Mouse (Mus musculus) embryonic facial prominence, embryonic 15.5 days (tissue): Measurements from ENCODE around the gene Fcrl5. TPM values are rescaled to one million over a fixed set of nuclear protein-coding genes. Genes with fewer than 3 reads are reported as not detected.
A peak's percentile ranks its signal among the peaks of the same experiment; 100 is the strongest.

ENCODE experiments used
- ATAC-seq: fragments of 200-750 bp; cut with Nextera tagmentation; 2 replicates; pipeline ENCODE4 v1.8.0; 2017; ENCODE audit warnings: low read depth, moderate TSS enrichment; ENCODE audit not compliant: insufficient number of reproducible peaks, low FRiP score, low TSS enrichment
- H3K27ac ChIP-seq: fragments of 300-500 bp; sonication (generic); replicated peaks from 2 replicates; pipeline ENCODE4 v1.5.1; 2015; ENCODE audit warnings: mild to moderate bottlenecking, inconsistent platforms
- H3K27me3 ChIP-seq: fragments of 300-500 bp; sonication (generic); 2 replicates; pipeline ENCODE4 v1.6.1; 2015; ENCODE audit warnings: inconsistent platforms
- H3K36me3 ChIP-seq: fragments of 300-500 bp; sonication (generic); 2 replicates; pipeline ENCODE4 v1.6.1; 2015; ENCODE audit warnings: mild to moderate bottlenecking, inconsistent platforms
- H3K4me1 ChIP-seq: fragments of 300-500 bp; sonication (generic); 2 replicates; pipeline ENCODE4 v1.6.1; 2015; ENCODE audit warnings: inconsistent platforms
- H3K4me2 ChIP-seq: fragments of 300-500 bp; sonication (generic); replicated peaks from 2 replicates; pipeline ENCODE4 v1.6.1; 2015; ENCODE audit warnings: mild to moderate bottlenecking, inconsistent platforms
- H3K4me3 ChIP-seq: fragments of 300-500 bp; sonication (generic); replicated peaks from 2 replicates; pipeline ENCODE4 v1.5.1; 2015; ENCODE audit warnings: mild to moderate bottlenecking, inconsistent platforms
- H3K9ac ChIP-seq: fragments of 300-500 bp; sonication (generic); 2 replicates; pipeline ENCODE4 v1.6.1; 2015; ENCODE audit warnings: inconsistent platforms
- H3K9me3 ChIP-seq: fragments of 300-500 bp; sonication (generic); replicated peaks from 2 replicates; pipeline ENCODE4 v1.6.1; 2016; ENCODE audit warnings: inconsistent platforms
- WGBS: fragments of 180-500 bp; shearing (Covaris S2); methylation state at CpG from one replicate; pipeline ENCODE4 v1.1.7; 2015; 5-methylcytosine and 5-hydroxymethylcytosine counted together
- polyA plus RNA-seq: library from polyadenylated mRNA; unstranded; fragments of >200 nt; fragmentation: Nextera tagmentation; extraction: Ambion mirVana; gene quantifications from 2 replicates; pipeline ENCODE4 v1.2.1, GENCODE M21; 2015

The Fcrl5 gene
- polyA plus RNA-seq, 1 experiment from 2014 or later: not detected

GRCm38 (mm10) chr3:87518425-87518824, 82.9 kb downstream of the Fcrl5 start:
- ATAC-seq: no peak
- Histone ChIP-seq H3K4me2 (no peak overlapping the region), H3K36me3 (no peaks in the 10 kb centered on the region), H3K27me3 (no peaks in the 10 kb centered on the region), H3K9me3 (no peaks in the 10 kb centered on the region), H3K4me1 (0 out of 2 replicates have a peak, but pooled peaks cover 10% of the 10 kb centered on the region), H3K9ac (no peak overlapping the region), H3K4me3 (no peak overlapping the region), H3K27ac (peak overlapping the region; percentile 60)

DNA sequence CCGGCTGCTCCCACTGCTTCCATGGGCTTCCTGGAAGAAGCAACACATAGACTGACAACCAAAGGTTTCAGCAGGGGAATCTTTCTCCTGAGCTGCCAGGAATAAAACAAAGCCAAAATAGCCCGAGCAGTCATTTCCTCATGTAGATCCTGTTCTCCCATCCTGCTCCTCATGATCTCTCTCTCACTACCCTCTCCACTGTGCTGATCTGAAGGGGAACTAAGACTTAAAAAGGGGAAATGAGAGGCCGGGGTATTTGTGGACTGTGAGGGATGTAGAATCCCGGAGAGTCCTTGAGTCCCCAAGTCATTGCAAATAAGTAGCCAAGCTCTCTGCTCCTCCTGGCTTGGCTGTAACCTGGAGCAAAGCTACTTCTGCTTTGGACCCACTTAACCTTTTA, 85.6 kb downstream of the Fcrl5 start:
- no peaks in the 10 kb centered on the region for H3K9me3 ChIP-seq
- no peak for ATAC-seq
- no peak overlapping the region for H3K9ac ChIP-seq
- H3K27ac ChIP-seq: no peak overlapping the region
- H3K4me2 ChIP-seq: no peak overlapping the region
- no peaks in the 10 kb centered on the region for H3K27me3 ChIP-seq
- H3K36me3 ChIP-seq: no peaks in the 10 kb centered on the region
- H3K4me3 ChIP-seq: no peak overlapping the region
- H3K4me1 ChIP-seq: peaks cover 9% of the 10 kb centered on the region
- WGBS: 77% methylated on average over 4 of the region's 4 CpGs

- Histone ChIP-seq H3K4me3 (no peak overlapping the region), H3K27ac (no peak overlapping the region), H3K4me2 (no peak overlapping the region), H3K9ac (no peak overlapping the region), H3K27me3 (no peaks in the 10 kb centered on the region), H3K36me3 (no peaks in the 10 kb centered on the region), H3K4me1 (peaks cover 13% of the 10 kb centered on the region), H3K9me3 (no peaks in the 10 kb centered on the region)
- 35% methylated on average over 1 of the region's 1 CpGs for WGBS
- no peak for ATAC-seq
Measured at GRCm38 (mm10) chr3:87521833-87522232, 86.3 kb downstream of the Fcrl5 start.

GRCm38 (mm10) chr3:87523701-87524100, 88.1 kb downstream of the Fcrl5 start:
- no peak for ATAC-seq
- WGBS: 88% methylated on average over 9 of the region's 9 CpGs

DNA sequence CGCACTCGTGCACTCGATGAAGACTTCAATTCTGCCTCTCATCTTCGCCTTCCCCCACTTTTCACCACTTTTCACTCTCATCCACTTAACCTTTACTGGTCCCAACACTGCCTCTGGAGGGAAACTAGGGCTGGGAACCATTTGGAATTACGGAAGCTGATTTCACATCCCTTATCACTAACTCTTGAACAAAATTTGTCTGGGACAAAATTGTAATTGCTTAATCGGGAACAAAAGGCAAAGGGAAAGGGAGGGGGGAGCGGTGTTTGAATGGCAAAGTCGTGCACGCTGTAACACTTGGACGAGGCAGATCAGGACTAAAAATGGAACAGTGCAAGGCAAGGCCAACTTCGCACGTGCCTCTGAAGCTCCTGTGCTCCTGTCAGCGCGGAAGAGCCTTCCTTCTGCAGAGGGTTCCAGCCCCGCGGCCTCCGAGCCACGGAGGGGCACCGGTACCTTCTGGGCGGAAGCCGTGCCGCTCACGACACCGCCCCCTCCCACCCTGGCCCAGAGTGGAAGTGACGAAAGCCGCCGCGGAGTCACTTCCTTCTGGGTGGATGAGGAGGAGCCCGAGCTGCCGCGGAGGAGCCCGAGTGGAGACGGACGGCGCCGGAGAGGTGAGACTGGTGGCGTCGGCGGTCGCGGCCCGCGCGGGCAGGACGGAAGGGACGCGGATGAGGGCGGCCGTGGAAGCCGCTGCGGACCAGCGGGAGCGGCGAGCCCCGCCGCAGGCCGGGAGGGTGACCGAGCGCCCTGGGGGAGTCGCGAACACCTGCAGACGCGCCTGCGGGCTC, 89.7 kb downstream of the Fcrl5 start, which contains the start of gene Etv3:
TSS of gene Etv3 (plus strand) at position 365 of the 794 bp plus-strand sequence.
- no peaks in the 10 kb centered on the region for H3K9me3 ChIP-seq
- H3K36me3 ChIP-seq: peaks cover 26% of the 10 kb centered on the region
- WGBS: 4% methylated on average over 64 of the region's 64 CpGs
- peak within 1 kb of the TSS; percentile 99 for H3K9ac ChIP-seq
- H3K4me1 ChIP-seq: peaks cover 20% of the 10 kb centered on the region
- peak within 1 kb of the TSS; percentile 60 for H3K4me2 ChIP-seq
- ATAC-seq: peak; percentile 95
- H3K27me3 ChIP-seq: no peaks in the 10 kb centered on the region
- peak within 1 kb of the TSS; percentile 89 for H3K27ac ChIP-seq
- H3K4me3 ChIP-seq: peak within 1 kb of the TSS; percentile 99

More at GRCm38 (mm10) chr3:87523701-87524100, 88.1 kb downstream of the Fcrl5 start:
- no peaks in the 10 kb centered on the region for H3K9me3 ChIP-seq
- no peaks in the 10 kb centered on the region for H3K27me3 ChIP-seq
- peaks cover 19% of the 10 kb centered on the region for H3K4me1 ChIP-seq
- no peak overlapping the region for H3K4me3 ChIP-seq
- H3K4me2 ChIP-seq: no peak overlapping the region
- peaks cover 10% of the 10 kb centered on the region for H3K36me3 ChIP-seq
- H3K9ac ChIP-seq: no peak overlapping the region
- 0 out of 2 replicates have a peak overlapping the region, but pooled peaks have one; percentile 31 for H3K27ac ChIP-seq

- peak overlapping the region; percentile 89 for H3K27ac ChIP-seq
Measured at GRCm38 (mm10) chr3:87525837-87526570, 90.4 kb downstream of the Fcrl5 start.

GRCm38 (mm10) chr3:87527139-87527538, 91.6 kb downstream of the Fcrl5 start:
- 73% methylated on average over 12 of the region's 12 CpGs for WGBS
- Histone ChIP-seq H3K27ac (no peak overlapping the region), H3K9me3 (no peaks in the 10 kb centered on the region), H3K27me3 (no peaks in the 10 kb centered on the region), H3K9ac (no peak overlapping the region), H3K4me3 (0 out of 2 replicates have a peak overlapping the region, but pooled peaks have one; percentile 99), H3K4me1 (peaks cover 23% of the 10 kb centered on the region), H3K36me3 (peaks cover 43% of the 10 kb centered on the region), H3K4me2 (0 out of 2 replicates have a peak overlapping the region, but pooled peaks have one; percentile 3)
- no peak for ATAC-seq

More at GRCm38 (mm10) chr3:87525837-87526570, 90.4 kb downstream of the Fcrl5 start:
- Histone ChIP-seq H3K36me3 (peaks cover 33% of the 10 kb centered on the region), H3K4me3 (peak overlapping the region; percentile 99), H3K27me3 (no peaks in the 10 kb centered on the region), H3K9me3 (no peaks in the 10 kb centered on the region), H3K4me1 (peaks cover 23% of the 10 kb centered on the region), H3K4me2 (peak overlapping the region; percentile 60), H3K9ac (peak overlapping the region; percentile 99)
- ATAC-seq: peak; percentile 59
- 6% methylated on average over 27 of the region's 27 CpGs for WGBS

DNA sequence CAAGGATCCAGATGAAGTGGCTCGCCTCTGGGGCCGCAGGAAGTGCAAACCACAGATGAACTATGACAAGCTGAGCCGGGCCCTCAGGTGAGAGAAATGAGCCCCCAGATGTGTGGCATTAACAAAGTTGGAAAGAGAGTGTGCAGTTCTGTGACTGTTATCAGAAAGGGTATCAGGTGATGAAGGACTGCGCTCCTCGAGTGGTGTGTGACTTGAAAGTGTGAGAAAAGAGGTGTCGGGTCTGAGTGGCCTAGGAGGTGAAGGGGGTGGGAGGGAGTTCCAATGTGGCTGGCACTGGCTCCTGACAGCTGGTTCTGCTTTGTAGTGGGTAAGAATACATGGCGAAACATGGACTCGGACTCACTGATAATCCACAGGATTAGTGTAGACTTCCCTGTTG, 92.4 kb downstream of the Fcrl5 start:
- Histone ChIP-seq H3K36me3 (peaks cover 52% of the 10 kb centered on the region), H3K27me3 (no peaks in the 10 kb centered on the region), H3K9ac (no peak overlapping the region), H3K27ac (no peak overlapping the region), H3K4me1 (peaks cover 23% of the 10 kb centered on the region), H3K4me2 (no peak overlapping the region), H3K9me3 (no peaks in the 10 kb centered on the region), H3K4me3 (no peak overlapping the region)
- WGBS: 65% methylated on average over 8 of the region's 8 CpGs
- no peak for ATAC-seq

DNA sequence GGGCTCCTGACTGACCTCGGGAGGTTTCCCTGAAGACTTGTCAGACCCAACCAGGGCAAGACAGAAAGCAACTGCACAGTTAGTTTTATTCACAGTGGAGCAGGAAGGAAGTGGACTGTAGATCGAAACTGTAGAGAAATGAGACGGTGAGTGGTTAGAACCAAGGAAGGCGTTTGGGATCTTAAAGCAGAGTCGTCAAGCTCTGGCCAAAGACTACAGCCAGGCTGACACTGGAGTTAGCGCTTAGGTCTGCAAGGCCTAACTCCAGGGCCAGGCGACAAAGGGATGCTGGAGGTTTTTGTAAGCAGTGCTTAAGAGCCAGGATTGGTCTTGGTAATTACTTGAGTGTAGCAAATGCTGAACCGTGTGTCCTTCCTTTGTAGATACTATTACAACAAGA, 93.3 kb downstream of the Fcrl5 start:
- Histone ChIP-seq H3K9me3 (no peaks in the 10 kb centered on the region), H3K27me3 (no peaks in the 10 kb centered on the region), H3K4me1 (peaks cover 23% of the 10 kb centered on the region), H3K4me2 (no peak overlapping the region), H3K4me3 (no peak overlapping the region), H3K27ac (peak overlapping the region; percentile 34; the same call in 1 of the 2 replicates), H3K9ac (no peak overlapping the region), H3K36me3 (peaks cover 59% of the 10 kb centered on the region)
- whole genome bisulfite sequencing: 85% methylated on average over 8 of the region's 8 CpGs
- no peak for ATAC-seq

- Histone ChIP-seq H3K9me3 (no peaks in the 10 kb centered on the region), H3K36me3 (peaks cover 67% of the 10 kb centered on the region), H3K4me3 (no peak overlapping the region), H3K9ac (no peak overlapping the region), H3K27me3 (no peaks in the 10 kb centered on the region), H3K27ac (0 out of 2 replicates have a peak overlapping the region, but pooled peaks have one; percentile 60), H3K4me1 (peaks cover 23% of the 10 kb centered on the region), H3K4me2 (no peak overlapping the region)
- no peak for ATAC-seq
- 76% methylated on average over 11 of the region's 11 CpGs for WGBS
Measured at GRCm38 (mm10) chr3:87529568-87529967, 94.0 kb downstream of the Fcrl5 start.

GRCm38 (mm10) chr3:87530234-87530633, 94.7 kb downstream of the Fcrl5 start:
- Histone ChIP-seq H3K4me3 (no peak overlapping the region), H3K4me1 (peaks cover 19% of the 10 kb centered on the region), H3K4me2 (no peak overlapping the region), H3K9ac (no peak overlapping the region), H3K27me3 (no peaks in the 10 kb centered on the region), H3K27ac (peak overlapping the region; percentile 60), H3K9me3 (no peaks in the 10 kb centered on the region), H3K36me3 (peaks cover 73% of the 10 kb centered on the region)
- ATAC-seq: no peak
- WGBS: 60% methylated on average over 3 of the region's 3 CpGs
